Mouse (Mus musculus): ENCODE data around the gene Slc12a4. TPM values are rescaled to one million over a fixed set of nuclear protein-coding genes. Genes with fewer than 3 reads are reported as not detected.

Gene Slc12a4
- polyA plus RNA-seq, 1 experiment: 17.6 TPM

- TF ChIP-seq GATA1 (IDR thresholded peaks at IDR 0.05; ENCODE audit: low read length): no peak
These were observed 23.4 kb downstream of the Slc12a4 start for GRCm38 (mm10) chr8:105942542-105942941.

- TF ChIP-seq GATA1 (IDR thresholded peaks at IDR 0.05; ENCODE audit: low read length): no peak
These were observed 23.9 kb downstream of the Slc12a4 start for GRCm38 (mm10) chr8:105942026-105942425.

GRCm38 (mm10) chr8:105938306-105938669 is 27.6 kb downstream of the Slc12a4 start, which contains the start of gene Psmb10:
Psmb10 (minus strand) TSS chr8:105938444.
- no peak for TF ChIP-seq GATA1 (IDR thresholded peaks at IDR 0.05; ENCODE audit: low read length)

- no peak for TF ChIP-seq GATA1 (IDR thresholded peaks at IDR 0.05; ENCODE audit: low read length)
These were observed 28.2 kb downstream of the Slc12a4 start for GRCm38 (mm10) chr8:105937496-105938305.

GRCm38 (mm10) chr8:105936866-105937475 is 28.9 kb downstream of the Slc12a4 start:
- no peak for TF ChIP-seq GATA1 (IDR thresholded peaks at IDR 0.05; ENCODE audit: low read length)

- no peak for TF ChIP-seq GATA1 (IDR thresholded peaks at IDR 0.05; ENCODE audit: low read length)
These were observed 29.9 kb downstream of the Slc12a4 start for GRCm38 (mm10) chr8:105935863-105936603.

- TF ChIP-seq GATA1 (IDR thresholded peaks at IDR 0.05; ENCODE audit: low read length): no peak
These were observed 30.8 kb downstream of the Slc12a4 start for GRCm38 (mm10) chr8:105935105-105935504.

- no peak for TF ChIP-seq GATA1 (IDR thresholded peaks at IDR 0.05; ENCODE audit: low read length)
These were observed 32.1 kb downstream of the Slc12a4 start, which contains the start of gene Ctrl for GRCm38 (mm10) chr8:105933762-105934161. Ctrl (minus strand) TSS chr8:105933862.

GRCm38 (mm10) chr8:105932525-105932924 is 33.4 kb downstream of the Slc12a4 start:
- TF ChIP-seq GATA1 (IDR thresholded peaks at IDR 0.05; ENCODE audit: low read length): no peak

- no peak for TF ChIP-seq GATA1 (IDR thresholded peaks at IDR 0.05; ENCODE audit: low read length)
These were observed 34.6 kb downstream of the Slc12a4 start for GRCm38 (mm10) chr8:105931271-105931670.

GRCm38 (mm10) chr8:105930602-105931001 is 35.3 kb downstream of the Slc12a4 start:
- TF ChIP-seq GATA1 (IDR thresholded peaks at IDR 0.05; ENCODE audit: low read length): no peak

- TF ChIP-seq GATA1 (IDR thresholded peaks at IDR 0.05; ENCODE audit: low read length): no peak
These were observed 40.8 kb downstream of the Slc12a4 start for GRCm38 (mm10) chr8:105925123-105925522.

GRCm38 (mm10) chr8:105919390-105919789 is 46.5 kb downstream of the Slc12a4 start:
- no peak for TF ChIP-seq GATA1 (IDR thresholded peaks at IDR 0.05; ENCODE audit: low read length)

GRCm38 (mm10) chr8:105900941-105901616 is 64.8 kb downstream of the Slc12a4 start:
- TF ChIP-seq GATA1 (IDR thresholded peaks at IDR 0.05; ENCODE audit: low read length): peak; percentile 5

GRCm38 (mm10) chr8:105900180-105900940 is 65.5 kb downstream of the Slc12a4 start, which contains the start of gene Pskh1:
Pskh1 (plus strand) TSS chr8:105900441.
- no peak for TF ChIP-seq GATA1 (IDR thresholded peaks at IDR 0.05; ENCODE audit: low read length)
